Mouse (Mus musculus) testis, adult 2 months (tissue): ENCODE data around the gene Hs6st1.

Source experiments
- CTCF ChIP-seq: fragments of 200-500 bp; IDR thresholded peaks from 2 replicates; pipeline ENCODE4 v1.5.1; 2012; ENCODE audit warnings: low read depth, mild to moderate bottlenecking, inconsistent platforms, low read length, moderate library complexity; ENCODE audit not compliant: control insufficient read depth, insufficient read depth, insufficient replicate concordance
- POLR2A ChIP-seq: fragments of 200-500 bp; IDR thresholded peaks from 2 replicates; pipeline ENCODE4 v1.6.1; 2012; ENCODE audit warnings: low read depth, mild to moderate bottlenecking, inconsistent platforms, low read length, moderate library complexity; ENCODE audit not compliant: control insufficient read depth

DNA sequence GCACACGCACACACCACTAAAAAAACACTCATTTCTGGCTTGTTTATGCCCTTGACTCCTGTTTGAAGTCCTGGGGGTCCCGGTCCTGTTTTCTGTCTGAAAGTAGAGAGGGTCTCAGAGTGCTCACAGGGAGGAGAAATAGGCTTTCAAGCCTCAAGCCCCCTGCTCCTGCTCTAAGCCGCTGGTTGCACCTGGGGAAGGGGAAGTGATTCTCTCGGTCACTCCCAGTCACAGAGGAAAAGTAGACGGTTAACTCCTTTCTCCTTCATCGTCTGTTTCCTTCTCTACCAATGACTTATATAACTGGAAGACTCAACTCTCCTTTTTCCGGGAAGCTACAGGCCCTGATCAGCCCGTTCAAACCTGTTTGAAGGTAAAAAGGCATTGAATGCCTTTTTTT lies 45.5 kb downstream of the Hs6st1 start:
- TF ChIP-seq CTCF (no peak), POLR2A (no peak)
